Mouse (Mus musculus): Measurements from ENCODE around the gene Tom1l2. TPM values are rescaled to one million over a fixed set of nuclear protein-coding genes. Genes with fewer than 3 reads are reported as not detected.

The Tom1l2 gene
- polyA plus RNA-seq, 1 experiment from 2014 or later = 61.4 TPM

DNA sequence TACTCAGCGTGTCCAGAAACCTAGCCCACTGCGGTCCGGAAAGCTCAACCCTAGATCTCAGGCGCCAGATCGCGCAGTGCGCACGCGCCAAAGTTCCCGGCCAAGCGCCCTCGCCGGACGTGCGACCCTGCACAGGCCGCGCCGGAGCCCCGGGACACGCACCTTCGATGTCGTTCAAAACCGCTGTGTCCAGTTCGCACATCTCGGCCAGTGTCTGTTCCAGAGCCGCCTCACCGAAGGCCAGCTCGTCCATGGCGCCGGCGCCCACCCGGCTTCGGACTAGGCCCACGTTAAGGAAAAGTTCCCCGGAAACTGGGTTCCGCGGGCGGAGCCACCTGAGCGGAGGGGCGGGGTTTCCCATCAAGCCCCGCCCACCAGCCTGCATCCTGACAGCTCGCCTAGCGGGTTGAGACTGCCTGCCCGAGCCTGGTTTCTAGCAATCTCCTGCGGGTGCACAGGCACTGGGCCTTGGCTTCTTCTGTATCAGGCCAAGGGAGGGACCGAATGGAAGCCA is 132.4 kb downstream of the Tom1l2 start:
- no peaks in the 10 kb centered on the region for H3K9me3 ChIP-seq
- ATAC-seq (ENCODE audit: low read depth) = peak; percentile 79
- peak overlapping the region; percentile 71 for H3K9ac ChIP-seq
- peak overlapping the region; percentile 67 for H3K4me2 ChIP-seq
- no peaks in the 10 kb centered on the region for H3K36me3 ChIP-seq
- H3K27ac ChIP-seq (replicated peaks) = peak overlapping the region; percentile 53
- WGBS = under 1% methylated on average over 46 of the region's 46 CpGs
- H3K4me3 ChIP-seq = peak overlapping the region; percentile 58
- H3K4me1 ChIP-seq (replicated peaks) = peaks cover 52% of the 10 kb centered on the region
- no peaks in the 10 kb centered on the region for H3K27me3 ChIP-seq

DNA sequence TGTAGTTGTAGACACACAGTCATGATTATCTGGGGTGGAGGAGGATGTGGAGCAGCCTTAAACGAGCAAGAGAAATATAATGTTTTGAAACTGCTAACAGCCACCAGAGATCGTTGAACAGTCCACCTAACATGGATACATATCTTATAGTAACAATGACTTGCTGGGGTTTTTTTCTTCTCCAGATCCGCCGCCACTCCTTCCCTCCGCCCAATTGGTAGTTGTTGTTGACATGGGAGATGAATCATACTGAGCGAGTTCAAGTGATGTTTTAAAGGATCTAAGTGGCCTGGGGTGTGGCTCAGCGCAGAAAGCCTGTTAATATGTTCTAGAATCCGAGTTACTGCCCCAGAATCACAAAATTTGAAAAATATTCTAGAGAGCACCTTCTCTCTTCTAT is 133.1 kb downstream of the Tom1l2 start:
- Histone ChIP-seq H3K4me3 (peak overlapping the region; percentile 58), H3K27ac (replicated peaks) (peak overlapping the region; percentile 53; the same call in 1 of the 2 replicates), H3K36me3 (no peaks in the 10 kb centered on the region), H3K9ac (peak overlapping the region; percentile 71), H3K4me2 (peak overlapping the region; percentile 67), H3K9me3 (no peaks in the 10 kb centered on the region), H3K27me3 (no peaks in the 10 kb centered on the region), H3K4me1 (replicated peaks) (peaks cover 52% of the 10 kb centered on the region)
- 53% methylated on average over 8 of the region's 8 CpGs for WGBS
- no peak for ATAC-seq (ENCODE audit: low read depth)

DNA sequence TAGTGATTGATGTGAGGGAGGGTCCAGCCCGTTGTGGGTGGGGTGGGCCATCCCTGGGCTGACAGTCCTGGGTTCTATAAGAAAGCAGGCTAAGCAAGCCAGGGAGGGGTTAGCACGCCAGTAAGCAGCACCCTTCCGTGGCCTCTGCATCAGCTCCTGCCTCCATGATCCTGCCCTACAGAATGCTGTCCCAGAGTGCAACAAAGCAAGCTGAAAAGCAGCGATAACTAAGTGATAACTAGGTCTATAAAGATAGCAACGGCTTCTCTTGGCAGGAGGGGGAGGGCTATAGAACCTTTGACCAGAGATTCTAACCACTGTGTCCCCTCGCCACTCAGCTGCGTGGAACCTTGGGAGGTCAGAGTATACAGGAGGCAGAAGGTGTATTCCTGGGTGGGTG is 135.2 kb downstream of the Tom1l2 start:
- H3K36me3 ChIP-seq = no peaks in the 10 kb centered on the region
- peaks cover 53% of the 10 kb centered on the region for H3K4me1 ChIP-seq (replicated peaks)
- H3K4me3 ChIP-seq = no peak overlapping the region
- no peak for ATAC-seq (ENCODE audit: low read depth)
- H3K27ac ChIP-seq (replicated peaks) = no peak overlapping the region
- no peaks in the 10 kb centered on the region for H3K9me3 ChIP-seq
- H3K9ac ChIP-seq = no peak overlapping the region
- H3K4me2 ChIP-seq = no peak overlapping the region
- no peaks in the 10 kb centered on the region for H3K27me3 ChIP-seq
- 87% methylated on average over 7 of the region's 7 CpGs for WGBS

DNA sequence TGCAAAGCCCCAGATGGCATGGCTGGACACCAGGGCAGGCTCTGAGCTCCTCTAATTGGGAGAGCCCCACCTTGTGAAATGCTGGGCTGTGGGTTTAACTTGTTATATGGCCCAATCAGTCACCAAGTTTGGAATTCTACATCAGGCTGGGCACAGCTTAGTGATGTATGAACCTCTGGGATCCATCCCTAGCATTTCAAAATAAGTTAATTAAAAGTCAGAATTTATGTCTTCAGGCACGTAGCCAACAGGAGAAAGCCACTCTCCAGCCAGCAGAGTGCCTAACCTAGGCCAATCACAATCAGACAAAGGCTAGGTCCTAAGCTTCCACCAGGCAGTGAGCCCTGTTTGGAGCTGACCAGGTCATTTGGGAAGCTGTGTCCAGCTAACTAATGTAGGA is 136.0 kb downstream of the Tom1l2 start:
- H3K4me1 ChIP-seq (replicated peaks) = peaks cover 58% of the 10 kb centered on the region
- H3K9ac ChIP-seq = no peak overlapping the region

DNA sequence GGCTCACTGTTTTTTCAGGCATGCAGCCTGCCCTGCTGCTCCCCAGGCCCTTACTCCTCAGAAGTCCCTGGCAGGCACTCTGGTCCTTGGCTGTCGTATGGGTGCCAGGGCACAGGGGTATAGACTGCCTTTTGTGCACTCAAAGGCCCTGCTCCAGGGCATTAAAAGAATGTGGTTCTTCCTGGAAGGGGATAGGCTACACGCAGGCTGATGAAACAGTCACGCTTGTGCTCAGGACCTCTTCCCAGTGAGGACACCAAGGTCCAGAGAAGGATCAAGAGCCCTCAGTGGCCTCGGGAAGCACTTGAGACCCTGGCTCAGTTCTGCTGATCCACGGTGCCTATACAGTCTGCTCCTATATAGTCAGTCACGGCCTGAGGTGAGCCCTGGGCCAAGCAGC is 139.4 kb downstream of the Tom1l2 start:
- Histone ChIP-seq H3K4me1 (replicated peaks) (peaks cover 67% of the 10 kb centered on the region), H3K4me2 (no peak overlapping the region), H3K4me3 (no peak overlapping the region), H3K36me3 (no peaks in the 10 kb centered on the region), H3K27ac (replicated peaks) (0 out of 2 replicates have a peak overlapping the region, but pooled peaks have one; percentile 23), H3K9me3 (no peaks in the 10 kb centered on the region), H3K9ac (peak overlapping the region; percentile 41; the same call in 1 of the 2 replicates), H3K27me3 (no peaks in the 10 kb centered on the region)
- WGBS = 67% methylated on average over 6 of the region's 6 CpGs
- ATAC-seq (ENCODE audit: low read depth) = no peak

More for the DNA sequence above, 136.0 kb downstream of the Tom1l2 start:
- Histone ChIP-seq H3K9me3 (no peaks in the 10 kb centered on the region), H3K36me3 (no peaks in the 10 kb centered on the region), H3K27me3 (no peaks in the 10 kb centered on the region), H3K4me2 (no peak overlapping the region), H3K4me3 (no peak overlapping the region), H3K27ac (replicated peaks) (0 out of 2 replicates have a peak overlapping the region, but pooled peaks have one; percentile 9)
- WGBS = 74% methylated on average over 1 of the region's 1 CpGs
- ATAC-seq (ENCODE audit: low read depth) = no peak

DNA sequence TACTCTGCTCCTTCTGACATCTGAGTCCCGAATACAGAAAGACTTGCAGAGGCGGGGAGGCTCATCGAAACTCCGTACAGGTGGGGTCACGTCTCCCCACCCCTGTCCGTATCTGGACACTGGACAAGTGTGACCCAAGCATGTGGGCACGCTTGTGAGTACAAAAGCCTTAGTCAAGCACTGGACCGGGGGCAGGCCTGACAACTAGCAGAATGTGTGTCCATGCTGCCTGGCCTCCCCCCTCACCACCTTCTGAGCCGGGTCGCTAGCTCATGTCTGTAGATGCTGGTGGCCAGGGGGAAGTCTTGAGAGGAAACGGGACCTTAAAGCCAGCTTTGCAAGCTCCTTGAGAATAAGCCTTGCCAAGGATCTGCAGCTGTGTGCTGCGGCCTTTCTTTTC is 140.9 kb downstream of the Tom1l2 start:
- Histone ChIP-seq H3K27ac (replicated peaks) (no peak overlapping the region; the same call in 1 of the 2 replicates), H3K27me3 (no peaks in the 10 kb centered on the region), H3K36me3 (peaks cover 1% of the 10 kb centered on the region; the same call in 1 of the 2 replicates), H3K9ac (no peak overlapping the region), H3K4me3 (no peak overlapping the region), H3K9me3 (no peaks in the 10 kb centered on the region), H3K4me2 (no peak overlapping the region), H3K4me1 (replicated peaks) (peaks cover 74% of the 10 kb centered on the region)
- 73% methylated on average over 12 of the region's 12 CpGs for WGBS
- ATAC-seq (ENCODE audit: low read depth) = no peak

DNA sequence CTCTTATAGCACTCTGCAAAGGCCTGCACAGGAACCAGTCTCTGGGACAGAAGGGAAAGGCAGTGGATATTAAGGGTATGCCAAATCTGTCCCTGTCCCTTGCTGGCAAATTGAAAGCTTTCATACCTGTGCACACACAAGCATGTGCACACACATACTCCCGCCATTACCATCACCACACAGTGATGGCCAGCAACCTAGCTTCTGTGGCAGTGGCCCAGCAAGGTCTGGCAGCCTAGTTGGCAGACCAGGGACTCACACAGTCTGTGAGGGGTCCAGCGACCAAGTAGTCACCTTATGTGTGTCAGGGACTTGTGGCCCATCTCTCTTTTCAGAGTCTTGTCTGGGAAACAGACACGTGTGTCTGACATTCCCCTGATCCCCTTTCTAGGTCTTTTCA is 141.6 kb downstream of the Tom1l2 start:
- no peak overlapping the region for H3K4me3 ChIP-seq
- WGBS = 61% methylated on average over 3 of the region's 3 CpGs
- H3K9me3 ChIP-seq = no peaks in the 10 kb centered on the region
- peak overlapping the region; percentile 92 for H3K27ac ChIP-seq (replicated peaks)
- no peak for ATAC-seq (ENCODE audit: low read depth)
- H3K4me2 ChIP-seq = peak overlapping the region; percentile 64; the same call in 1 of the 2 replicates
- H3K9ac ChIP-seq = no peak overlapping the region
- H3K4me1 ChIP-seq (replicated peaks) = peaks cover 74% of the 10 kb centered on the region
- H3K36me3 ChIP-seq = peaks cover 7% of the 10 kb centered on the region
- H3K27me3 ChIP-seq = no peaks in the 10 kb centered on the region

DNA sequence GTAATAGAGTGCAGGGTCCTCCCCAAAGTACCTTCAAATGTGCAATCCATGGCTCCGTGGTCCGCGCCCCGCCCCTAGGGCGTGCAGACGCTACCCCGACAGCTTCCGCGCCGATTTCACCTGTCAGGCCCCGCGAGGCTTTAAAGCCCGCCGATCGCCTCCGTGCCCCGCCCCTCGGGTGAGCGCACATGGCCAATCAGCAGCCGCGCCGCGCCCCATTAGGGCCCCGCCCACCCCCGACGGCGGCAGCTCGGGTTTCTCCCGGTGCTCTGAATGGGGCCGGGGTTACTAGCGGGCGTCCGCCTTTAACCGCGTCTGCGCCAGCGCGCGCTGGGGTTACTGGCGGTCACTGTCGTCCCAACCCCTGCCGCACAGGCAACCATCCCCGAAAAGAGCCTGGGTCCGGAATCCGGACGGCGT is 142.4 kb downstream of the Tom1l2 start:
- H3K4me3 ChIP-seq = peak overlapping the region; percentile 45
- peaks cover 16% of the 10 kb centered on the region for H3K36me3 ChIP-seq
- no peaks in the 10 kb centered on the region for H3K9me3 ChIP-seq
- no peaks in the 10 kb centered on the region for H3K27me3 ChIP-seq
- peak overlapping the region; percentile 64 for H3K4me2 ChIP-seq
- H3K27ac ChIP-seq (replicated peaks) = peak overlapping the region; percentile 92
- H3K4me1 ChIP-seq (replicated peaks) = peaks cover 79% of the 10 kb centered on the region
- peak; percentile 83 for ATAC-seq (ENCODE audit: low read depth)
- under 1% methylated on average over 47 of the region's 47 CpGs for WGBS
- H3K9ac ChIP-seq = peak overlapping the region; percentile 63

DNA sequence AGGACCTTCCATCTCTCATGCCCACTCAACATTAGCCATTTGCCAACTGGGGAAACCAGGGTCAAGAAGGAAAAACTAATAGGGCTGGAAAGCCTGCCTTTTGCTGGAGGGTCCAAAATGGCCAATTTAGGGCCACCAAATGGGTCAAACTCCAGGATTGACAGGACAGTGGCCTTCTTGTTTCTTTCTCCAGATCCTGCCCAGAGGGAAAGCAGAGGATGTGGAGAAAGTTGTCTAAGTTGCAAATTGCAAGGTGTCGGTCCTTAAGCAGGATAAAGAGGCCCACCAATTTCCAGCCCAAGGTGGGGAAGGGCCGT is 142.8 kb downstream of the Tom1l2 start:
- H3K4me1 ChIP-seq (replicated peaks) = peaks cover 79% of the 10 kb centered on the region

DNA sequence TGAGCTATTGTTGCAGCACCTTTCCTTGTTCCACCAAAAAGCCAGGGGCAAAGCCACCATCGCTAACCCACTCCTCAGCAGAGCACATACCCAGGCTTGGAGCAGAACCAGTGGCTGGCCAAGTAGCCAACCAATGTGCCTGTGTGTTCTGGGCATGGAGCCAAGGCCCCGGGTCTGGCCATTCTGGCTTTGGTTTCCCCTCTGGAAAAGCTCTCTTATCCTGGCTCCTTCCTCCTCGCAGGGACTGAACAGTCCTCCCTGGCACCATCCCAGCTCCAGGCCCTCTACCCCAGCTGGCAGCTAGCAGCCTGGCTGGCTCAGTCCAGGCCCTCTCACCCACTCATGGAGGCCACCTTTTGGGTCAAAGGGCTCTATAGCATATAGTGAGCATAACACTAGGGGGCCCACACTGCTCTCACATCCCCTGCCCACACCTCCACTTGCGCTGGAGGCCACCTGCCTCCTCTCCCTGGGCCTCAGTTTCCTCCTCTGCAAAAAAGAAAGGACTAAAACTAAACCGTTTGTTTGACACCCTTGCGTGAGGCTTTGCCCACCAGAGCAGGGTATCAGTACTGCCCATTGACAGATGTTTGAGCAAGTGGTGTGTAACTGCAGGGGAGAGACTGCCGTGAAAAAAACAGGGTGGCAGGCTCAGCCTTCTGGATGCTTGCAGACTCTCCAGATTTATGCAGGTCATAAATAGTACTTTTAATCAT is 143.3 kb downstream of the Tom1l2 start:
- no peaks in the 10 kb centered on the region for H3K27me3 ChIP-seq
- peak; percentile 55 for ATAC-seq (ENCODE audit: low read depth)
- peak overlapping the region; percentile 63 for H3K9ac ChIP-seq
- H3K4me2 ChIP-seq = peak overlapping the region; percentile 64
- H3K9me3 ChIP-seq = no peaks in the 10 kb centered on the region
- H3K27ac ChIP-seq (replicated peaks) = peak overlapping the region; percentile 92
- peaks cover 79% of the 10 kb centered on the region for H3K4me1 ChIP-seq (replicated peaks)
- WGBS = 28% methylated on average over 7 of the region's 7 CpGs
- H3K36me3 ChIP-seq = peaks cover 25% of the 10 kb centered on the region
- H3K4me3 ChIP-seq = peak overlapping the region; percentile 45

More for the DNA sequence above, 142.8 kb downstream of the Tom1l2 start:
- WGBS = 0% methylated on average over 2 of the region's 2 CpGs
- Histone ChIP-seq H3K36me3 (peaks cover 20% of the 10 kb centered on the region), H3K27me3 (no peaks in the 10 kb centered on the region), H3K27ac (replicated peaks) (peak overlapping the region; percentile 92), H3K9me3 (no peaks in the 10 kb centered on the region), H3K9ac (peak overlapping the region; percentile 63), H3K4me3 (peak overlapping the region; percentile 45), H3K4me2 (peak overlapping the region; percentile 64)
- no peak for ATAC-seq (ENCODE audit: low read depth)

DNA sequence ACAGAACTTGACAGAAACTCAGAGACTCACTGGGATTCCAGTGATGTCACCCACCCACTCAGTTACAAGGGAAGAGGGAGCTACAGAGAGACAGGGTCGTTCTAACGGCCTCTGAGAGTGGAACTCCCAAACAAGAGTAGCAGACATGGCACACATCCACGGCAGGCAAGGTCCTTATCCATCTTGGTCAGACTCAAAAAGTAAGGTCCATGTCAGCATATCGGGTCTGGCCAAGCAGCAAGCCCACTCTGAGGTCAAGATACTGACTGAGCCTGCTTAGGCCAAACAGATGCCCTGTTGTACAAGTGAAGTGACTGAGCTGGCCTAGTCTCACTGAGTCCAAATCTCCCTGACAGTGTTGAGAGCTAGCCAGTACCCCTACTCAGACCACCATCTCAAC is 144.0 kb downstream of the Tom1l2 start:
- no peak for ATAC-seq (ENCODE audit: low read depth)
- Histone ChIP-seq H3K4me3 (peak overlapping the region; percentile 45), H3K4me2 (peak overlapping the region; percentile 64), H3K27ac (replicated peaks) (peak overlapping the region; percentile 92), H3K27me3 (no peaks in the 10 kb centered on the region), H3K9me3 (no peaks in the 10 kb centered on the region), H3K9ac (peak overlapping the region; percentile 63), H3K4me1 (replicated peaks) (peaks cover 83% of the 10 kb centered on the region), H3K36me3 (peaks cover 32% of the 10 kb centered on the region)
- WGBS = 59% methylated on average over 4 of the region's 4 CpGs

DNA sequence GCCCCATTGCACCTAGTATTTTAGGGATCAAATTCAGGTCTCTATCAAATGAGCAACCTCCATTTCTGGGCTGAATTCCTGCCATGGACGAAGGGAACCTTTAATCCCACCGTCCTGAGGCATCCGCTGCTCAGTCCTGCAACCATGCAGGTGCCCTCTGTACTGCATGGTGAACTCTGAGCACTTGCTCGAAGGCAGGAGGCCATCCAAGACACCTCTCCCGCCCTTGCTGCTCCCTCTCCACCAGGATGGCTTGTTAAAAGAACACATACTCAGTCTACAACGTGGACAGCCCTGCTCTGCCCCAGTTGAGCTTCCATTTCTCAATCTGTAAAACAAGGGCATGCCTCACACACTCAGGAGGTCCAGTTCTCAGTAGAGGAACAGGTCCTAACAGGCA is 144.5 kb downstream of the Tom1l2 start:
- no peak for ATAC-seq (ENCODE audit: low read depth)
- Histone ChIP-seq H3K27ac (replicated peaks) (peak overlapping the region; percentile 92), H3K4me1 (replicated peaks) (peaks cover 83% of the 10 kb centered on the region), H3K27me3 (no peaks in the 10 kb centered on the region), H3K36me3 (peaks cover 37% of the 10 kb centered on the region), H3K4me2 (peak overlapping the region; percentile 64), H3K9ac (peak overlapping the region; percentile 63), H3K9me3 (no peaks in the 10 kb centered on the region), H3K4me3 (peak overlapping the region; percentile 45)
- WGBS = 71% methylated on average over 6 of the region's 6 CpGs
